20 mouse cellular contexts compared by ENCODE assay signal in the genomic region with DNA sequence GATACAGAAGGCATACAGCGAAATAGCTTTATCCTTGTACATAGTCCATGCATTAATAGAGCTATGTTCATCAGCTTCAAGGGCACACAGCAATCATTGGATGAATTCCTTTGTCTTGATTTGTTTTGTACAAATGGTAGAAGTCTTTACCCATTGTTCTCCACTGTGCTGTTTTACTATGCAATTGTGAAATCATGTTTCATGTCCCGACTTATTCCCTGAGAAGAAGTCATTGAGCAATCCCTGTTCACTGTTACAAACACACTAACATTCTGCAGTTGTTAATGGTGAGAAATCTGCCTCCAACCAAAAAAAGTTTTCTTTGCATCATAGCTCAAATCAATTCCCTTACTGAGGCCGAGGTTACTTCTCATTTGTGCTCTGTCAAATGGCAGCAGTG. TPM values are rescaled to one million over a fixed set of nuclear protein-coding genes. Genes with fewer than 3 reads are reported as not detected.
A peak's percentile ranks its signal among the peaks of the same experiment; 100 is the strongest.
DNase-seq lines count a peak whose midpoint lies in the region; ATAC-seq and TF ChIP-seq lines count a peak whose summit lies in the region.
"Had no signal": no experiment of that assay in that cellular context is flagged by ENCODE, and none has a peak within 500 bp of the region (broad histone marks: within the 10 kb centered on the region; RNA-seq: fewer than 3 reads in every experiment).

No protein-coding gene starts in this region.

- no peaks in the 10 kb centered on the region for H3K27me3 ChIP-seq in lung, embryonic 16.5 days (ENCODE audit: control insufficient read depth, insufficient read depth, low read depth, low read length)
- H3K27me3 ChIP-seq in forebrain, postnatal 0 days (ENCODE audit: insufficient read depth, low read length) = no peaks in the 10 kb centered on the region
- H3K27me3 ChIP-seq in hindbrain, embryonic 10.5 days (ENCODE audit: insufficient read depth, poor library complexity, severe bottlenecking) = no peaks in the 10 kb centered on the region
- H3K27me3 ChIP-seq: embryonic facial prominence, embryonic 12.5 days; forebrain, embryonic 13.5 days; heart, embryonic 12.5 days had no signal

- DNase-seq in lung, postnatal 4 days = no peak
- no peak for DNase-seq in forebrain, postnatal 0 days
- no peak for DNase-seq in spleen, adult 12 weeks (ENCODE audit: low spot score)
- no peak for DNase-seq in hindbrain, embryonic 10.5 days (ENCODE audit: low spot score)
- DNase-seq: adrenal gland, postnatal 10 days; cerebellum, adult 11 months; cerebellum, adult 8-10 months; cerebellum, postnatal 14 days; gastrocnemius, adult 2 months; gastrocnemius, postnatal 36 days; heart, adult 2 months had no signal

- H3K9me3 ChIP-seq in lung, embryonic 16.5 days (ENCODE audit: control insufficient read depth, low read length) = no peaks in the 10 kb centered on the region
- no peaks in the 10 kb centered on the region for H3K9me3 ChIP-seq in forebrain, postnatal 0 days (ENCODE audit: low read length)
- no peaks in the 10 kb centered on the region for H3K9me3 ChIP-seq in hindbrain, embryonic 10.5 days
- H3K9me3 ChIP-seq: embryonic facial prominence, embryonic 12.5 days; forebrain, embryonic 13.5 days; heart, embryonic 12.5 days had no signal

- TF ChIP-seq CTCF in forebrain, postnatal 0 days (IDR thresholded peaks at IDR 0.05; ENCODE audit: low read depth) = no peak

- no peak overlapping the region for H3K27ac ChIP-seq in lung, embryonic 16.5 days (ENCODE audit: low read length)
- H3K27ac ChIP-seq in forebrain, postnatal 0 days (ENCODE audit: low read depth, low read length) = no peak overlapping the region
- H3K27ac ChIP-seq in hindbrain, embryonic 10.5 days = no peak overlapping the region
- H3K27ac ChIP-seq: embryonic facial prominence, embryonic 12.5 days; forebrain, embryonic 13.5 days; gastrocnemius, adult 2 months; heart, adult 2 months had no signal

- H3K4me2 ChIP-seq in lung, embryonic 16.5 days (ENCODE audit: low read depth, low read length) = no peak overlapping the region
- H3K4me2 ChIP-seq in forebrain, postnatal 0 days (ENCODE audit: low read depth) = no peak overlapping the region
- H3K4me2 ChIP-seq: embryonic facial prominence, embryonic 12.5 days; forebrain, embryonic 13.5 days; heart, embryonic 12.5 days had no signal

- no peak overlapping the region for H3K9ac ChIP-seq in lung, embryonic 16.5 days (ENCODE audit: low read length)
- no peak overlapping the region for H3K9ac ChIP-seq in forebrain, postnatal 0 days
- H3K9ac ChIP-seq: embryonic facial prominence, embryonic 12.5 days; forebrain, embryonic 13.5 days; heart, embryonic 12.5 days had no signal

- ATAC-seq in lung, embryonic 16.5 days (ENCODE audit: low read depth) = peak; percentile 62; the same call in 1 of the 2 replicates
- 0 out of 2 replicates have a peak, but pooled peaks have one; percentile 25 for ATAC-seq in common myeloid progenitor, adult 5-6 weeks (replicated peaks; ENCODE audit: low read depth, poor library complexity, severe bottlenecking)
- ATAC-seq in granulocyte monocyte progenitor cell, adult 5-6 weeks (replicated peaks; ENCODE audit: poor library complexity, severe bottlenecking) = peak; percentile 83
- ATAC-seq in forebrain, postnatal 0 days = no peak
- ATAC-seq: forebrain, embryonic 13.5 days; hindbrain, embryonic 16.5 days; inflammation-experienced regulatory T-cells, adult 6 months; intestine, postnatal 0 days had no signal

- H3K36me3 ChIP-seq in lung, embryonic 16.5 days (ENCODE audit: control insufficient read depth, insufficient read depth, low read length) = no peaks in the 10 kb centered on the region
- H3K36me3 ChIP-seq in forebrain, postnatal 0 days (ENCODE audit: insufficient read depth) = no peaks in the 10 kb centered on the region
- H3K36me3 ChIP-seq in hindbrain, embryonic 10.5 days = no peaks in the 10 kb centered on the region
- H3K36me3 ChIP-seq: embryonic facial prominence, embryonic 12.5 days; heart, embryonic 12.5 days had no signal

- WGBS in lung, embryonic 16.5 days = 60% methylated on average over 3 of the region's 3 CpGs
- WGBS in forebrain, postnatal 0 days = 82% methylated on average over 3 of the region's 3 CpGs
- WGBS in hindbrain, embryonic 10.5 days = 94% methylated on average over 3 of the region's 3 CpGs

- no peaks in the 10 kb centered on the region for H3K4me1 ChIP-seq in lung, embryonic 16.5 days (replicated peaks; ENCODE audit: control insufficient read depth, insufficient read depth, low read length)
- no peaks in the 10 kb centered on the region for H3K4me1 ChIP-seq in forebrain, postnatal 0 days (ENCODE audit: insufficient read depth)
- no peaks in the 10 kb centered on the region for H3K4me1 ChIP-seq in hindbrain, embryonic 10.5 days (replicated peaks)
- H3K4me1 ChIP-seq: embryonic facial prominence, embryonic 12.5 days; forebrain, embryonic 13.5 days; heart, embryonic 12.5 days had no signal

- H3K4me3 ChIP-seq in lung, embryonic 16.5 days (ENCODE audit: low read length) = no peak overlapping the region
- H3K4me3 ChIP-seq in forebrain, postnatal 0 days (ENCODE audit: low read depth, low read length) = no peak overlapping the region
- H3K4me3 ChIP-seq in hindbrain, embryonic 10.5 days = no peak overlapping the region
- H3K4me3 ChIP-seq: embryonic facial prominence, embryonic 12.5 days; forebrain, embryonic 13.5 days; gastrocnemius, adult 2 months; heart, adult 2 months; heart, embryonic 12.5 days had no signal

RNA-seq across cellular contexts. Expression of a gene that starts 15.9 kb away (rescaled TPM):
- polyA plus RNA-seq in lung, embryonic 16.5 days (2015; fragmentation: Nextera tagmentation; extraction: Ambion mirVana) = 38.9 and 41.5 TPM in 2 replicates
- total RNA-seq in common myeloid progenitor, adult 5-6 weeks (2017) = 18.0 and 33.9 TPM in 2 replicates
- 17.5 and 18.5 TPM in 2 replicates for total RNA-seq in granulocyte monocyte progenitor cell, adult 5-6 weeks (2014; fragmentation: Nextera tagmentation)
- 33.6 and 34.7 TPM in 2 replicates for total RNA-seq in granulocyte monocyte progenitor cell, adult 5-6 weeks (2017)
- 20.5 and 22.2 TPM in 2 replicates for total RNA-seq in forebrain, postnatal 0 days (2014; rRNA removed)
- 5.7 and 5.9 TPM in 2 replicates for polyA plus RNA-seq in forebrain, postnatal 0 days (2015; fragmentation: Nextera tagmentation; extraction: Ambion mirVana)
- 21.2 and 27.1 TPM in 2 replicates for polyA plus RNA-seq in hindbrain, embryonic 10.5 days (2016; fragmentation: Nextera tagmentation; extraction: Ambion mirVana)

RNA-seq across cellular contexts. Expression of a gene that starts 47.5 kb away (rescaled TPM):
- 35.9 and 38.5 TPM in 2 replicates for polyA plus RNA-seq in lung, embryonic 16.5 days (2015; fragmentation: Nextera tagmentation; extraction: Ambion mirVana)
- total RNA-seq in common myeloid progenitor, adult 5-6 weeks (2017) = 39.5 and 40.6 TPM in 2 replicates
- total RNA-seq in granulocyte monocyte progenitor cell, adult 5-6 weeks (2014; fragmentation: Nextera tagmentation) = 35.1 and 37.2 TPM in 2 replicates
- total RNA-seq in granulocyte monocyte progenitor cell, adult 5-6 weeks (2017) = 28.0 and 31.6 TPM in 2 replicates
- total RNA-seq in forebrain, postnatal 0 days (2014; rRNA removed) = 10.0 and 12.9 TPM in 2 replicates
- polyA plus RNA-seq in forebrain, postnatal 0 days (2015; fragmentation: Nextera tagmentation; extraction: Ambion mirVana) = 14.7 and 17.1 TPM in 2 replicates
- polyA plus RNA-seq in hindbrain, embryonic 10.5 days (2016; fragmentation: Nextera tagmentation; extraction: Ambion mirVana) = 22.6 and 26.0 TPM in 2 replicates
